Mouse (Mus musculus): ENCODE measurements around the gene Chmp5.

DNA sequence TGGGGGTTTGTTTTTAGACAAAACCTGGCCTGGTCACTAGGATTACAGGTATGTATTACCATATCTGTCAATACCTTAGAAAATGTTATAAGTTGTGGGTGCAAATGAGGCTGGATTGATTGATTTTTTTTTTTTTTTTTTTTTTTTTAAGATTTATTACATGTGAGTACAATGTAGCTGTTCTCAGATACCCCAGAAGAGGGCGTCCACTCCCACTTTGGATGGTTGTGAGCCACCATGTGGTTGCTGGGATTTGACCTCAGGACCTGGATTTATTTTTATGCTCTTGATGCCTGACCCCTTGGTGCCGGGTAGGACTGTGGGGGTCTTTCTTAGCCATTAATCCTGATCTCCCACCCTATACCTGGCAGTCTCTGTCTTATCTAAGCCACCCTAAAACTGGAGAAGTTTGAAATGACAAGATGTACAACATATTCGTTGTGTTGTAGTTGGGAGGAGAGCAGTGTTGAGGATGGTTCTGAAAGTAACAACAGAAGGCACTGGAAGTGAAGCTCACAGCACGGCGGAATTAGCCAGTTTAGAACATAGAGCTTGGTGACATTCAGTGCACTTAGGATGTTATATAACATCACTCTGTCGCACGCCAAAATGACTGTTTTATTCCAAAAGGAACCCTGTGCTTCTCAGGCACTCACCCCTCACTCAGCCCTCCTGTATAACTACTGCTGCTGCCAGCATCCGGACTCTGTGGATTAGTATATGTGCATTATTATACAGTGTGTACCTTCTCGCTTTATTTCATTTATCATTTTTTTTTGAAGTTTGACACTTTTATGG, 52.8 kb downstream of the Chmp5 start:
- TF ChIP-seq TAL1 (IDR thresholded peaks at IDR 0.05; ENCODE audit: low read length): no peak
- no peak for TF ChIP-seq GATA1 (IDR thresholded peaks at IDR 0.05; ENCODE audit: low read length)

All from erythroblast, embryonic 14.5 days (primary cell).